Mouse (Mus musculus) heart, postnatal 0 days (tissue): ENCODE measurements around the gene Dapk3.
A peak's percentile ranks its signal among the peaks of the same experiment; 100 is the strongest.

Experiments
- CTCF ChIP-seq: IDR thresholded peaks from 2 replicates; pipeline ENCODE4 v1.5.1; 2016; ENCODE audit warnings: antibody characterized with exemption, control low read depth, low read depth
- EP300 ChIP-seq: IDR thresholded peaks from 2 replicates; pipeline ENCODE4 v1.6.1; 2016; ENCODE audit warnings: antibody characterized with exemption, low read depth

DNA sequence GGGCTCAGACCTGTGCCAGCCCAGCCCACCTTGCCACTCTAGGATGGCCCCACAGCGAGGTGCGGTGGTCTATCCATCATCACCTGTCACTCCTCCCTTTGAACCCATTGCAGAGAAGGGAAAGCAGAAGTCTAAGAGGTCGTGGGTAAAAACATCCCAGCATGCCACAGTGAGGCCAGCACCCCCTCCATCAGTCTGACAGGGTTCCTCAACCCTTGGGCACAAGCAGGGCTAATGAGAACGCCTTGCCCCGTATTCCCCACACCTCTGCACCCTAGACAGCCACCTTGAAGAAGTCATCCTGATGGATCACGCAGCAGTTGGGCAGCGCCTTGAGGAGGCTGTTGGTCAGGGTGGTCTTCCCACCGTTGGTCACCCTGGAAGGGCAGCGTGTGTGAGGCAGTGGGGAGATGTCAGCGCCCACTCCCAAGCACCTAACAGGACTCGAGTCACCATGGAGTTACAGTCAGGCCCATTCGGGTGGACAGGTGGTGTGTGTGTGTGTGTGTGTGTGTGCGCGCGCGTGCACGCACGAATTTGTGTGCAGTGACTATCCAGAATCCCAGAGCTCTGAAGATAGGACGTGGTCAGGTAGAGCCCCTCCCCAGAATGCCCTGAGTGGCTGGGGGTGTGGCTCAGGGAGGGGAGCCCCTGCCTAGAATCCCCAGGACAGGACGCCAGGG, 17.9 kb downstream of the Dapk3 start:
- TF ChIP-seq EP300 (0 out of 2 replicates have a peak, but pooled peaks have one; percentile 19), CTCF (no peak)
